Mouse (Mus musculus): ENCODE measurements at regions not wholly inside any gene's neighbourhood (a gene's known extent, or its start where the extent isn't known, plus 50 kb on each side); places are given as distances from the start of the nearest gene placed in this dataset.

- no peak for TF ChIP-seq POLR2A (IDR thresholded peaks at IDR 0.05; ENCODE audit: borderline replicate concordance, insufficient read depth, low read length)
- no peak for TF ChIP-seq CTCF (IDR thresholded peaks at IDR 0.05; ENCODE audit: borderline replicate concordance, insufficient read depth, low read depth, low read length)
These were observed 74.6 kb upstream of the Vrk1 start for GRCm38 (mm10) chr12:105935441-105935880.

Measured in cerebellum, adult 2 months (tissue).